Mouse (Mus musculus) embryonic facial prominence, embryonic 14.5 days (tissue): ENCODE measurements around the gene Erlin1. TPM values are rescaled to one million over a fixed set of nuclear protein-coding genes. Genes with fewer than 3 reads are reported as not detected.

Experiments used
- polyA plus RNA-seq: library from polyadenylated mRNA; unstranded; fragments of >200 nt; fragmentation: Nextera tagmentation; extraction: Ambion mirVana; gene quantifications from 2 replicates; pipeline ENCODE4 v1.2.1, GENCODE M21; 2014

Gene Erlin1
- polyA plus RNA-seq, 1 experiment from 2014 or later, result 31.4 TPM

Other genes starting within 250 kb of the Erlin1 start
- gene Dnmbp, start 129.6 kb downstream of the Erlin1 start, polyA plus RNA-seq, result 15.3 and 18.8 TPM in 2 replicates
- gene Cpn1, start 83.2 kb downstream of the Erlin1 start, polyA plus RNA-seq, result 0.22 and 0.33 TPM in 2 replicates
- not detected in 2 replicates for gene Cyp2c23, start 40.6 kb downstream of the Erlin1 start, polyA plus RNA-seq
- 32.0 and 37.3 TPM in 2 replicates for gene Chuk, start 37.7 kb upstream of the Erlin1 start, polyA plus RNA-seq
- 23.0 and 29.5 TPM in 2 replicates for gene Cwf19l1, start 66.1 kb upstream of the Erlin1 start, polyA plus RNA-seq
- gene Bloc1s2, start 76.7 kb upstream of the Erlin1 start, polyA plus RNA-seq, result 79.1 and 79.6 TPM in 2 replicates
- 0.11 TPM in 1 of 2 replicates, not detected in the other for gene Pkd2l1, start 122.7 kb upstream of the Erlin1 start, polyA plus RNA-seq
- gene Scd3, start 133.5 kb upstream of the Erlin1 start, polyA plus RNA-seq, result 0.22 and 0.36 TPM in 2 replicates
- gene Scd2, start 223.9 kb upstream of the Erlin1 start, polyA plus RNA-seq, result 212 and 224 TPM in 2 replicates